Mouse (Mus musculus) liver, adult 2 months (tissue): ENCODE measurements at regions not wholly inside any gene's neighbourhood (a gene's known extent, or its start where the extent isn't known, plus 50 kb on each side); places are given as distances from the start of the nearest gene placed in this dataset.

Experiments
- DNase-seq: peaks from one replicate; pipeline ENCODE4 v3.0.0-alpha.2; 2011; ENCODE audit warnings: low read depth, low spot score; ENCODE audit errors: extremely low read depth
- H3K27ac ChIP-seq: fragments of 200-500 bp; replicated peaks from 2 replicates; pipeline ENCODE4 v1.5.1; 2012; ENCODE audit warnings: low read depth, mild to moderate bottlenecking, control low read depth, inconsistent platforms, low read length; ENCODE audit not compliant: insufficient read depth
- H3K27me3 ChIP-seq: fragments of 200-500 bp; 2 replicates; pipeline ENCODE4 v1.6.1; 2012; ENCODE audit warnings: mild to moderate bottlenecking, moderate library complexity, low read length, inconsistent platforms; ENCODE audit not compliant: control insufficient read depth, insufficient read depth
- H3K36me3 ChIP-seq: fragments of 200-500 bp; 2 replicates; pipeline ENCODE4 v1.6.1; 2012; ENCODE audit warnings: low read length, inconsistent platforms; ENCODE audit not compliant: control insufficient read depth, insufficient read depth
- H3K4me1 ChIP-seq: fragments of 200-500 bp; 2 replicates; pipeline ENCODE4 v1.6.1; 2011; ENCODE audit warnings: low read length; ENCODE audit not compliant: control insufficient read depth, insufficient read depth
- H3K4me3 ChIP-seq: fragments of 200-500 bp; 2 replicates; pipeline ENCODE4 v1.5.1; 2011; ENCODE audit warnings: low read depth, mild to moderate bottlenecking, control low read depth, low read length, moderate library complexity; ENCODE audit not compliant: insufficient read depth
- H3K79me2 ChIP-seq: fragments of 200-500 bp; 2 replicates; pipeline ENCODE4 v1.6.1; 2012; ENCODE audit warnings: inconsistent platforms, mild to moderate bottlenecking, low read length, moderate library complexity; ENCODE audit not compliant: control insufficient read depth, insufficient read depth
- H3K9ac ChIP-seq: fragments of 200-500 bp; 2 replicates; pipeline ENCODE4 v1.6.1; 2012; ENCODE audit warnings: low read depth, mild to moderate bottlenecking, control low read depth, inconsistent platforms, low read length
- CTCF ChIP-seq: fragments of 200-500 bp; IDR thresholded peaks from 2 replicates; pipeline ENCODE4 v1.5.1; 2011; ENCODE audit warnings: low read depth, low read length, control low read depth
- POLR2A ChIP-seq: fragments of 200-500 bp; IDR thresholded peaks from 2 replicates; pipeline ENCODE4 v1.6.1; 2011; ENCODE audit warnings: low read length, control low read depth; ENCODE audit not compliant: insufficient read depth; ENCODE audit errors: extremely low read depth
- WGBS: fragments of 180-500 bp; shearing (Covaris S2); methylation state at CpG from one replicate; pipeline ENCODE4 v1.1.7; 2018; 5-methylcytosine and 5-hydroxymethylcytosine counted together

GRCm38 (mm10) chr8:113419352-113419751 lies 216.0 kb upstream of the Mon1b start:
- TF ChIP-seq POLR2A (no peak), CTCF (no peak)
- Histone ChIP-seq H3K4me3 (no peak overlapping the region), H3K27ac (no peak overlapping the region), H3K4me1 (no peaks in the 10 kb centered on the region), H3K79me2 (no peaks in the 10 kb centered on the region), H3K36me3 (no peaks in the 10 kb centered on the region), H3K9ac (no peak overlapping the region), H3K27me3 (no peaks in the 10 kb centered on the region)
- no peak for DNase-seq
- WGBS: 81% methylated on average over 3 of the region's 3 CpGs

DNA sequence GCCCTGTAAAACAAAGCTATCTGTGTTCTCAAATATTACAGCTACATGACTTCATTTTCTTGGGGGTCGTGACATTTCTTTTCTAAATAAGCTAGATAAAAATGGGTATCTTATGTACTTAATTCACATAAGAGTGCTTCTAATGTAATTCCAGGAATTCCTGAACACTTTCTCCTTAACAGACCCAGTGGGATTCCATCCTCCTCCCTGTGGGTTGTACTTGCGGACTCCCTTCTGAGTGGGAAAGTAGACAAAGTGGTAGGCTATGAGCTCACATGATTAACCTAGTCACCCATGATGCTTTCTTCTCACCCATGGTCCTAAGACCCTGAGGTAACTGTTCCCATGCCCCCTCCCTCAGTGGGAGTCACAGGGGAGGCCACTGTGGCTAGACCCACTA lies 212.7 kb upstream of the Mon1b start:
- Histone ChIP-seq H3K79me2 (no peaks in the 10 kb centered on the region), H3K9ac (no peak overlapping the region), H3K27ac (no peak overlapping the region), H3K4me3 (no peak overlapping the region), H3K36me3 (no peaks in the 10 kb centered on the region), H3K4me1 (no peaks in the 10 kb centered on the region), H3K27me3 (no peaks in the 10 kb centered on the region)
- TF ChIP-seq CTCF (no peak), POLR2A (no peak)
- DNase-seq: no peak
- 83% methylated on average over 2 of the region's 2 CpGs for WGBS

- DNase-seq: no peak
- Histone ChIP-seq H3K4me1 (no peaks in the 10 kb centered on the region), H3K27me3 (no peaks in the 10 kb centered on the region), H3K9ac (no peak overlapping the region), H3K36me3 (no peaks in the 10 kb centered on the region), H3K27ac (no peak overlapping the region), H3K79me2 (no peaks in the 10 kb centered on the region), H3K4me3 (no peak overlapping the region)
- no peak for TF ChIP-seq CTCF
- no peak for TF ChIP-seq POLR2A
- 63% methylated on average over 7 of the region's 7 CpGs for WGBS
These were observed 196.3 kb upstream of the Mon1b start for GRCm38 (mm10) chr8:113439088-113439487.

- Histone ChIP-seq H3K36me3 (no peaks in the 10 kb centered on the region), H3K4me3 (no peak overlapping the region), H3K27ac (no peak overlapping the region), H3K9ac (no peak overlapping the region), H3K27me3 (no peaks in the 10 kb centered on the region), H3K4me1 (no peaks in the 10 kb centered on the region), H3K79me2 (no peaks in the 10 kb centered on the region)
- 75% methylated on average over 2 of the region's 2 CpGs for WGBS
- no peak for TF ChIP-seq CTCF
- no peak for TF ChIP-seq POLR2A
- no peak for DNase-seq
These were observed 181.4 kb upstream of the Mon1b start for GRCm38 (mm10) chr8:113454022-113454421.

DNA sequence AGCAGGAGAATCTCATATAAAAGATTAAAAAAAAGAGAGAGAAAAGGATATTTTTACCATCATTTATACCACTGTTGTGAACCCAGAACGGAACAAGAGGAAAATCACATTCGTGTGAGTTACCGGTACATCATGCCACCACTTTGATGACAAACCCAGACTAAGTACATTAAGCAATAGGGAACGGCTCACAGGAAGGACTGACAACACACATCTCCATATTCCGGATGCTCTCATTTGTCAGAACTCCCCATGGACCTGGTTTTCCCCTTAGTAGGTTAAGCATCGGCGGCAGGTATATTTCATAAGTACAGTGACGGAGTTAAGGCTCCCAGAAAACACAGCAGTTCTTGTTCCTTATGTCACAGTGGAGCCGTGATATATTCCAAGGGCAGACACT lies 170.8 kb upstream of the Mon1b start:
- no peaks in the 10 kb centered on the region for H3K36me3 ChIP-seq
- no peak overlapping the region for H3K27ac ChIP-seq
- H3K27me3 ChIP-seq: no peaks in the 10 kb centered on the region
- H3K4me1 ChIP-seq: no peaks in the 10 kb centered on the region
- no peak for TF ChIP-seq POLR2A
- no peak for TF ChIP-seq CTCF
- H3K4me3 ChIP-seq: no peak overlapping the region
- no peak for DNase-seq
- WGBS: 77% methylated on average over 9 of the region's 9 CpGs
- H3K79me2 ChIP-seq: no peaks in the 10 kb centered on the region
- no peak overlapping the region for H3K9ac ChIP-seq

- H3K79me2 ChIP-seq: no peaks in the 10 kb centered on the region
- H3K27me3 ChIP-seq: no peaks in the 10 kb centered on the region
- H3K4me1 ChIP-seq: no peaks in the 10 kb centered on the region
- H3K27ac ChIP-seq: no peak overlapping the region
- DNase-seq: no peak
- no peak for TF ChIP-seq CTCF
- TF ChIP-seq POLR2A: no peak
- H3K4me3 ChIP-seq: no peak overlapping the region
- no peaks in the 10 kb centered on the region for H3K36me3 ChIP-seq
- no peak overlapping the region for H3K9ac ChIP-seq
- WGBS: 77% methylated on average over 11 of the region's 11 CpGs
These were observed 170.2 kb upstream of the Mon1b start for GRCm38 (mm10) chr8:113465156-113465555.
